Mouse (Mus musculus): Measurements from ENCODE around the gene Ern2.

The Ern2 gene

GRCm38 (mm10) chr7:122186043-122186442 is at the start of gene Ern2:
Gene Ern2, minus strand, starts transcription at chr7:122186207.
- no peak for DNase-seq

GRCm38 (mm10) chr7:122230866-122231265 is 44.9 kb upstream of the Ern2 start:
- no peak for DNase-seq

GRCm38 (mm10) chr7:122229916-122230315 is 43.9 kb upstream of the Ern2 start:
- DNase-seq: no peak

GRCm38 (mm10) chr7:122229306-122229705 is 43.3 kb upstream of the Ern2 start:
- DNase-seq: no peak

GRCm38 (mm10) chr7:122226744-122227143 is 40.7 kb upstream of the Ern2 start:
- DNase-seq: no peak

GRCm38 (mm10) chr7:122226020-122226742 is 40.2 kb upstream of the Ern2 start:
- DNase-seq: no peak

GRCm38 (mm10) chr7:122219315-122219801 is 33.4 kb upstream of the Ern2 start, which contains the start of gene Chp2:
Gene Chp2, plus strand, starts transcription at chr7:122219496.
- peak; percentile 19 for DNase-seq

GRCm38 (mm10) chr7:122208276-122209021 is 22.4 kb upstream of the Ern2 start:
- DNase-seq: no peak

- DNase-seq: no peak
Measured at GRCm38 (mm10) chr7:122206121-122206520, 20.1 kb upstream of the Ern2 start.

- DNase-seq: no peak
Measured at GRCm38 (mm10) chr7:122203936-122204335, 17.9 kb upstream of the Ern2 start.

- DNase-seq: no peak
Measured at GRCm38 (mm10) chr7:122199296-122199695, 13.3 kb upstream of the Ern2 start.

- DNase-seq: peak; percentile 28
Measured at GRCm38 (mm10) chr7:122197306-122197705, 11.3 kb upstream of the Ern2 start.

- DNase-seq: peak; percentile 64
Measured at GRCm38 (mm10) chr7:122196771-122197170, 10.8 kb upstream of the Ern2 start.

- no peak for DNase-seq
Measured at GRCm38 (mm10) chr7:122193919-122194318, 7.9 kb upstream of the Ern2 start.

GRCm38 (mm10) chr7:122191097-122191496 is 5.1 kb upstream of the Ern2 start:
- DNase-seq: no peak

GRCm38 (mm10) chr7:122189484-122189883 is 3.5 kb upstream of the Ern2 start:
- DNase-seq: peak; percentile 7

- DNase-seq: no peak
Measured at GRCm38 (mm10) chr7:122184569-122184968, 1.4 kb downstream of the Ern2 start.

- DNase-seq: no peak
Measured at GRCm38 (mm10) chr7:122180720-122181119, 5.3 kb downstream of the Ern2 start.

GRCm38 (mm10) chr7:122171613-122172012 is 14.4 kb downstream of the Ern2 start:
- DNase-seq: no peak

GRCm38 (mm10) chr7:122170705-122171104 is 15.3 kb downstream of the Ern2 start:
- no peak for DNase-seq

GRCm38 (mm10) chr7:122167203-122167602 is 18.8 kb downstream of the Ern2 start:
- DNase-seq: no peak

GRCm38 (mm10) chr7:122163766-122164165 is 22.2 kb downstream of the Ern2 start:
- DNase-seq: no peak

GRCm38 (mm10) chr7:122160037-122160436 is 26.0 kb downstream of the Ern2 start:
- no peak for DNase-seq

All from kidney, adult 11 months (tissue).